Mouse (Mus musculus) erythroblast, embryonic 14.5 days (primary cell): ENCODE measurements at regions not wholly inside any gene's neighbourhood (a gene's known extent, or its start where the extent isn't known, plus 50 kb on each side); places are given as distances from the start of the nearest gene placed in this dataset.

ENCODE experiments used
- GATA1 ChIP-seq: IDR thresholded peaks from 2 replicates; pipeline ENCODE4 v1.6.1; 2012; ENCODE audit warnings: low read length, inconsistent platforms, mixed read lengths
- TAL1 ChIP-seq: IDR thresholded peaks from 3 replicates; pipeline ENCODE4 v1.6.1; 2012; ENCODE audit warnings: low read length, inconsistent platforms, mixed read lengths

DNA sequence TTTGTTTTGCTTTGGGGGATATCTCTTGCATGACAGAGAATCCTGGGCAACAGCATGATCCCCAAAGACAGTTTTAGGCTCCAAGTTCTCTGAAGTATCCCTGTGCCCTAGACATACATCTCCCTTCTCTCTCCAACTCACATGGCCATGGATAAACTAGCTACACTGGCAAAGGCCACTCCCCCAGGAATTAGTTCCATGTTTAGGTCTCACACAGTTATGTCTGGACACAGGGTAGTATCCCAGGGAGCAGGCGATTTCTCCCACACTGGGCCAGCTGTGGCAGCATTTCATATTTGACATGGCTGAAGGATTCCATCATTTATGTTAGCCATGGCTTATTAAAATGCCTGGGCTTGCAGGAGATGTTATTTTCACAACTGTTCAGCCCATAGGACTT, 102.5 kb upstream of the Rgma start:
- TF ChIP-seq GATA1 (no peak), TAL1 (no peak)
